Mouse (Mus musculus) right cerebral cortex, postnatal 10 days (tissue): ENCODE measurements around the gene Lao1.
"Not testable (repeated sequence)": the region's sequence is repeated elsewhere in the genome, so short reads cannot be mapped to it uniquely, and the experiment has no call there.

Experiments
- DNase-seq, 2 experiments: peaks; one replicate each; pipeline ENCODE4 v3.0.0; 2021; ENCODE audit warnings: low spot score in 2 of 2

Gene Lao1

DNA sequence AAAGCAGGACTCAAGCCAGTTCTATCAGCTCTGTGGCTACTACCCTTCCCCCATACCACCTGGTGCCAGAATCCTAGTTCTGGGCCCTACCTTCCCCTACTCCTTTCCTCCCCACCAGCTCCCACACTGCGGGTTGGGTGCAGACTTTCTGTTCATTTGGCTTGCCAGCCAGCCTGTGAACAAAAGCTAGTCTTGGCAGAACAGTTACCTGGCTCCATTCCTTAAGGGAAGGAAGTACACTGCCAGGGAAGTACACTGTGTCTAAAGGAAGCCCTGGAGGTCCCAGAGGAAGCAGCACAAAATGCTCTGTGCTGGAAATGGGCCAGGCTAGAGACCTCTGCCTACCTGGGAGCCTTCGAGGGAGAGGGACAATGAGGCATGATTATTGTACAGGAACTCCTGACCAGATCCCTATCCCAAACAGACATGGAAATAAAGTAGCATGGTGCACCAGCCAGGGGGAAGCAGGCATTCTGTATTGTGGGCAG lies at the start of gene Lao1:
Gene Lao1, plus strand, starts transcription at position 438 of the 488 bp plus-strand sequence.
- DNase-seq = peak; percentile 56 to 57

DNA sequence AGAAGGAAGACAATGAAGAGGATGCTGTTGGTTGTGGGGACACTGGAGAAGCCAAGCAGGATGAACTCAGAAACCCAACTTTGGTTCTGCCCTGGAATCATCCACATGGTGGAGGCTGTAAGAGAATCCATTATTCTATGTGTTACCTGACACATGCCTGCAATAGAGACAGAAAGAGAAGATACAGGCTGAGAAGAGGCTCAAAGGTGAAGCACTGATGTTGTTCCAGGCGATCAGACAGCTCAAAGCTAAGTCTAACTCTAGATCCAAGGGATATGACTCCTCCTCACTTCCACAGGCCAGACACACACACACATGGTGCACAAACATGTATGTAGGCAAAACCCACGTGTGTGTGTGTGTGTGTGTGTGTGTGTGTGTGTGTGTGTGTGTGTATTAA lies 44.0 kb upstream of the Lao1 start, which contains the start of gene Olfr1329:
Gene Olfr1329, minus strand, starts transcription at position 101 of the 400 bp plus-strand sequence.
- DNase-seq = not testable (repeated sequence)

- not testable (repeated sequence) for DNase-seq
These were observed 30.1 kb upstream of the Lao1 start for GRCm38 (mm10) chr4:118931326-118931725.

GRCm38 (mm10) chr4:118938512-118938911 lies 22.9 kb upstream of the Lao1 start, which contains the start of gene Olfr1328:
Gene Olfr1328, minus strand, starts transcription at chr4:118938612.
- DNase-seq = no peak

DNA sequence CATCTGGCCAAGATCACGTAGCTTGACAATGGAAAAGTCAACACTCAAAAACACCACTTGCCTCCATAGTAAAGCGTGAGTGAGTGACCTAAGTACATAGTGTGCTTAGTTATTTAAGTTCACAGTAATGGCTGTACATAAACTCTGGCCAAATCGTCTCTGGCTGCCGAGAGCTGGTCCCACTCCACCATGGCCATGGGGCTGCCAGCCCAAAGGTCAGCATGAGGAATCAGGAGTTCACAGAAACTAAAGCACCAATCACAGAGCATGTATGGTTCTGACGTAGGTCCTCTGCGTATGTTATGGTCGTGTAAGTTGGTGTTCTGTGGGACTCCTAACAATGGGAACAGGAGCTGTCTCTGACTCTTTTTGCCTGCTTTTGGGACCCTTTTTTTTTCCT lies 2.6 kb upstream of the Lao1 start:
- no peak for DNase-seq

DNA sequence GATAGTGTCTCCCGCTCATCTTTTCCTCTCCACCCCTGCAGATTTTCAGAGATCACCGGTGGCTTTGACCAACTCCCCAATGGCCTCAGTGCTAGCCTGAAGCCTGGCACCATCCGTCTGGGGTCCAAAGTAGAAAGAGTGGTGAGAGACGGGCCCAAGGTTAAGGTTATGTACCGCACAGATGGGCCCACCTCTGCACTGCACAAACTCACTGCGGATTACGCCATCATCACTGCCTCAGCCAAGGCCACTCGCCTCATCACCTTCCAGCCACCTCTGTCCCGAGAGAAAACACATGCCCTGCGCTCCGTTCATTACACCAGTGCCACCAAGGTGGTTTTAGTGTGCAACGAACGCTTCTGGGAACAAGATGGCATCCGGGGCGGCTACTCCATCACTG lies 6.3 kb downstream of the Lao1 start:
- DNase-seq = no peak

DNA sequence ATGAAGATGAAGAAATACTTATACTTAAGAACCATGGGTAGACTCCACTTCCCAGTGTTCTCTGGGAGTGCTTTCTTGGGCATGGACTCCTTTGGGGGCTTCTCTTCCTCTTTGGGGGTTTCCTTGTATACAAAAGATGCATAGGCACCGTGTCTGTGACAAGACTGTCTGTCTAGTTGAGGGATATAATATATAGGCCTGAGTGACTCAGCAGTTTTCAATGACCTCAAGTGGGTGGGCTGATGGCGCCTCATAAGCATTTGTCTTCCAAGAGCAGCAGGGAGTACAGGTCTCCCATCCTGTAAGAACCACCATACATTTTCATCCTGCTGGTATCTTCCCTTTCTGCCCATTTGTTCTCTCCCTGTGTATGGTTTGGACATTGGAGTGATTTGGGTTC lies 11.9 kb downstream of the Lao1 start:
- no peak for DNase-seq

DNA sequence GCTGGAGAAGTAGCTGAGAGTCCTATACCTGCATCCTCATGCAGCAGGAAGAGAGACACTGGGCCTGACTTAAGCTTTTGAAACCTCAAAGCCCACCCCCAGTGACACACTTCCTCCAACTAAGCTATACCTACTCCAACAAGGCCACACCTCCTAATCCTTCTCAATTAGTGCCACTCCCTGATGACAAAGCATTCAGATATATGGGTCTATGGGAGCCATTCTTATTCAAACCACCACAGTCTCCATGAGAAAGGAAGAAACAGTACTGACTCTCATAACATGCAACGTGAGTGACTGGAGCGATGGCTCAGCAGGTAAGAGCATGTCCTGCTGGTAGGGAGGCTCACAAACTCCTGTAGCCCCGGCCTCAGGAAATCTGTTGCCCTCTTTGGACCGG lies 23.9 kb downstream of the Lao1 start:
- DNase-seq = no peak

DNA sequence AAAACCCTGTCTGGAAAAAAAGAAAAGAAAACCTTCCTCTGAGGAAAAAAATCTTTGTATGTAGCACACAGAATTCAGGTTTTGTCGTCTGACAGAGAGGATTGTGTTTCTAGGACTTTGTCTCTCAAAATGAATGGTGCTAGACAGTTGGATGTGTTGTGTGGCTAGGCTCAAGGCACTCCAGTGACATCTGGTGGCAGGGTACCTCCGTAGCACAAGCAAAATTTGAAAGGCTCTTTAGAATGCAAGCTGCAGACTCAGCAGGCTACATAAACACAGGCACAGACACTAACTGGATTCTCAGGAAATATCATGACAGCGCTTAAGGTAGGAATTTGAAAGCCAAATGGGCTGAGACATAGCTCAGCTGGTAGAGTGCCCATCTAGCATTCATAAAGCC lies 27.2 kb downstream of the Lao1 start:
- peak in 1 of 2 experiments; percentile 51 for DNase-seq

GRCm38 (mm10) chr4:118989331-118989730 lies 28.0 kb downstream of the Lao1 start:
- DNase-seq = no peak

- DNase-seq = peak in 1 of 2 experiments; percentile 48
These were observed 30.4 kb downstream of the Lao1 start for GRCm38 (mm10) chr4:118991797-118992196.

GRCm38 (mm10) chr4:118997127-118997542 lies 35.8 kb downstream of the Lao1 start:
- DNase-seq = no peak

- no peak for DNase-seq
These were observed 38.5 kb downstream of the Lao1 start for GRCm38 (mm10) chr4:118999691-119000486.

DNA sequence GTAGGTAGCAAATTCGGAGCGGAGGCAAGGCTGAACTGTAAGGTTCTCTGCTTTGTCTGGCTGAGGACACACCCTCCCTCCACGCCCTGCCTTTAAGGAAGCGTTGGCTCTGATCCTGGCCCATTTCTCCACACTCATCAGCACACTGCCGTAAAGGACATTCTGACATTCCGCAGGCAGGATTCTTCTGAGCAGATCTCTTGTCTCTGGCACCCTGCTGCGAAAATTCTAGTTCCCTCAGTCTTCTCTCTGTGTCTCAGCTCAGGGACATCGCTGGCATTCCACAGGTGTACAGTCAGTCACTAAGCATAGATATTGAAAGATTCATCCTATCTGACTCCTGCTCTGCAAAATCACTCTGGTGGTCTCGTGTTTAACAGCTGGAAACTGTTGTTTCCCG lies 40.3 kb downstream of the Lao1 start:
- no peak for DNase-seq

DNA sequence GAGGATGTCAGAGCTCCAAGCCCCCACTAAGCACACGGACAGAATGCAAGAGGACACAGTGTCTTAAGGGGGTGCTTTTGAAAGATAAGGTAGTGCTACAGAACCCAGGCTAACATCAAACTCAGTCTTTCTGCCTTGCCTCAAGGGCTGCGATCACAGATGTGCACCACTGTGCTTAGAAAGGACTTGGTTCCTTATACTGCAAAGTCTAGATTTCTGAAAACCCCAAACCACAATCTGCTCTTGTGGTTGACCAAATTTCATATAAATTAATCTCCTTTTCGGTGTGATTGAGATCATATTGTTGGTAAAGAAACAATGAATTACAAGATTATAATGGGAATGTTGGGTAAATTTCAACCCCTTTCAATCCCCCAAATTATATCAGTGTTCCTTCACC lies 41.1 kb downstream of the Lao1 start:
- no peak for DNase-seq

DNA sequence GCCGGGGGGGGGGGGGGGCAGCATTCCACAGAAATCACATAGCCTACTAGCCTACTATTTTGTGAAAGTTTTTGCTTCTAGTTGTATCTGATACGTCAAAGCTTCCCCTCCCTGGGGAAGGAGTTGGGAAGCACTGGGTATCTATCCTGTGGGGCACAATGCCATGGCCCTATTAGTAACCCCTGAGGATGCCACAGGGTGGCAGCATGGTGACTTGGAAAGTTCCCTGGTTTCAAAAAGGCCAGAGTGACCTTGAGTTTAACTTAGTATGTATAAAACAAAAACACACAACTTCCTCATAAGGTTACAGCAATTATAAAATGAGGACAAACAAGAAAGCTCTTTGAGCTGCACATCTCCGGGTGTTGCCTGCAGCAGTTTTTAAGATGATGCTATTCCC lies 42.8 kb downstream of the Lao1 start:
- no peak for DNase-seq

- DNase-seq = peak; percentile 86 to 94
These were observed 43.4 kb downstream of the Lao1 start for GRCm38 (mm10) chr4:119004613-119005339.

DNA sequence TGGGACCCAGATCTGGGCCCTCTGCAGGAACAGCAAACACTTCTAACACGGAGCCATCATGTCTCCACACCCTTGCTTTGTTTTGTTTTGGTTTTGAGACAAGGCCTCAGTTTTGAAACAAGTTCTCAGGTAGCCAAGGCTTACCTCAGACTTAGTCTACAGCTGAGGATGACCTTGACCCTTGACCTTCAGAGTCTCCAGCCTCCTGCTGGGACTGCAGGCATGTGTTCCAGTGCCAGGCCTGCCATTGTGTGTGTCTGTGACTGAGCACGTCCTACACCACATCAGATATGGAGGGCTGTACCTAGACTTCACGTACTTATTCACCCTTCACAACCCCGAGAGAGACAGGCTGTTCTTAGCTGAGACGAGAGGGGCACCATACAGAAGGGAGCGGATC lies 46.2 kb downstream of the Lao1 start:
- DNase-seq = no peak

GRCm38 (mm10) chr4:119008476-119008875 lies 47.1 kb downstream of the Lao1 start:
- peak; percentile 45 to 48 for DNase-seq

DNA sequence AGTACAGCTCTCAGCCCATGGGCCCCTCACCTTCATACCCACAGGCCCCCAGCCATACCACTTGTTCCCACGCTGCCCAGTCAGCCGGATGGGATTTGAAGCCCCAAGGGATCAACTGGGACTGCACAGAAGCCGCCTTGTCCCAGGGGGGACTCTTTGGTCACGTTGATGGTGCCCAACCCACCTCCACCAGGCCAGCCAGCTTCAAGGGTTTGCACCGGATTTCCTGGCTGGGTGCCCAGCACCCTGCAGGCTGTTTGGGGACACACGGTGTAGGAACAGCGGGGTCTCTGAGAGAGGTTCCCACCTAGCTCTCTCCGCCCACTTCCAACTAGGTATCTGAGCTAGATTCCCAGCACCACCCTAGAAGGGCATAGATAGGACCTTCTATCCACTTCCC lies 48.4 kb downstream of the Lao1 start:
- no peak for DNase-seq

GRCm38 (mm10) chr4:119011050-119011680 lies 49.8 kb downstream of the Lao1 start:
- DNase-seq = no peak

DNA sequence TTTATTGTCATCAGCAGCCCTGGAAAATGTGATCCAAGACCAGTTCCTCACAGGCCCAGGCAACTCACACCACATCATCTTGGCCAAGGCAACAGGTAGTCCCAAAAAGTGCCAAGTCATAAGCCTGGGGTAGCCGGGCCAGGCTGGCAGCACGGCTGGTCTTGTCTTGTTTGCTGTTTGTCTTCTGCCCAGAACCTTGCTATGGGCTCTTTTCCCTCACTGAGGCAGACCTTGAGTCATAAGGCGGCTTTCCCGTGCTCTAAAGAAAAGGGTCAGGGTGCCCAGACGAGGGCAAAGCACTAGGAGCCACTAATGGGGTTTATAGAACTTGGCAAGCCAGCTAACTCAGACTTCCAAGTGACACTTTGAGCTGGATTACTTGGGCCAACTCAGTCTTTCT lies 51.7 kb downstream of the Lao1 start:
- no peak for DNase-seq
